In the genomic region with DNA sequence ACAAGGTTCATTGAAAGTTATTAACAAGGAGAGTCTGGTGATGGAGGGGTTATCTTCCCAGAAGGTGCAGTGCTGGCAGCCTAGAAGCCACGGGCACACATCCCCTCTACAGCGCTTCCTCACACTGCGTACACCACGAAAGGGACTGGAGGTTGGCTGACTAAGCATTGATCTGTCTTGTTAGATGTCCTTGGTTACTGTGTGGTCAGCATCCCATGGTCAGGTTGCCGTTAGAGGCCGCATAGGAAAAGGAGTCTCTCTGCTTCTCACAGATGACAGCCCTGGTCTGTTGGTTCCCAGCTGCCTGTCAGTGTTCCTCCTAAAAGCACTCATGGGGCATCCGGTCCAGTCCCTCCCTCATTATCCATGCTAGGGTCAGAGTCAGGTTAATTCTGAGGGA, we compare ENCODE assay signal across 20 mouse cellular contexts. TPM values are rescaled to one million over a fixed set of nuclear protein-coding genes. Genes with fewer than 3 reads are reported as not detected.
"Had no signal": no experiment of that assay in that cellular context is flagged by ENCODE, and none has a peak within 500 bp of the region (broad histone marks: within the 10 kb centered on the region; RNA-seq: fewer than 3 reads in every experiment).

No protein-coding gene starts in this region.

- H3K4me2 ChIP-seq: intestine, embryonic 15.5 days; limb, embryonic 12.5 days; liver, embryonic 13.5 days; lung, embryonic 15.5 days; midbrain, embryonic 13.5 days had no signal

- ATAC-seq: intestine, embryonic 15.5 days; liver, postnatal 0 days; midbrain, embryonic 13.5 days had no signal

- H3K4me3 ChIP-seq: intestine, embryonic 15.5 days; left cerebral cortex, adult 2 months; limb, embryonic 12.5 days; liver, embryonic 13.5 days; lung, embryonic 15.5 days; midbrain, embryonic 13.5 days had no signal

- DNase-seq: kidney, adult 18-20 months; liver; liver, embryonic 13.5 days; liver, postnatal 0 days; lung, postnatal 14 days; right cerebral cortex, adult 18-20 months; right cerebral cortex, postnatal 25 days; thymus, adult 18-20 months; thymus, postnatal 14 days had no signal

- H3K27me3 ChIP-seq: intestine, embryonic 15.5 days; limb, embryonic 12.5 days; liver, embryonic 13.5 days; lung, embryonic 15.5 days; midbrain, embryonic 13.5 days had no signal

- H3K9me3 ChIP-seq: intestine, embryonic 15.5 days; liver, embryonic 13.5 days; midbrain, embryonic 13.5 days had no signal

- H3K36me3 ChIP-seq: intestine, embryonic 15.5 days; limb, embryonic 12.5 days; lung, embryonic 15.5 days; midbrain, embryonic 13.5 days had no signal

- H3K4me1 ChIP-seq: limb, embryonic 12.5 days; midbrain, embryonic 13.5 days had no signal

- H3K9ac ChIP-seq: intestine, embryonic 15.5 days; limb, embryonic 12.5 days; liver, embryonic 13.5 days; liver, postnatal 0 days; lung, embryonic 15.5 days; midbrain, embryonic 13.5 days had no signal

- H3K27ac ChIP-seq: intestine, embryonic 15.5 days; left cerebral cortex, adult 2 months; limb, embryonic 12.5 days; liver, embryonic 13.5 days; lung, embryonic 15.5 days; macrophage; midbrain, embryonic 13.5 days had no signal

RNA-seq across cellular contexts. Expression of a gene that starts 10.5 kb away (rescaled TPM):
- total RNA-seq: layer of hippocampus, postnatal 25 days; left cerebral cortex, adult 2 months; left cerebral cortex, postnatal 14 days; midbrain, postnatal 0 days had no signal
- polyA plus RNA-seq: limb, embryonic 12.5 days; macrophage; midbrain, embryonic 13.5 days; midbrain, postnatal 0 days; neural tube, embryonic 14.5 days; small intestine, adult 2 months had no signal
